Mouse (Mus musculus) embryonic facial prominence, embryonic 14.5 days (tissue): ENCODE measurements around the gene Hnrnpa3. TPM values are rescaled to one million over a fixed set of nuclear protein-coding genes. Genes with fewer than 3 reads are reported as not detected.
"Not testable (repeated sequence)": the region's sequence is repeated elsewhere in the genome, so short reads cannot be mapped to it uniquely, and the experiment has no call there.

ENCODE experiments used
- ATAC-seq: fragments of 200-750 bp; cut with Nextera tagmentation; 2 replicates; pipeline ENCODE4 v1.8.0; 2017; ENCODE audit warnings: low read depth, moderate number of reproducible peaks, moderate TSS enrichment
- DNase-seq: peaks from one replicate; pipeline ENCODE4 v3.0.0-alpha.2; 2015; ENCODE audit warnings: low spot score
- H3K27ac ChIP-seq: fragments of 300-500 bp; sonication (generic); replicated peaks from 2 replicates; pipeline ENCODE4 v1.5.1; 2014; ENCODE audit warnings: low read depth, mild to moderate bottlenecking, low read length, moderate library complexity
- H3K27me3 ChIP-seq: fragments of 300-500 bp; sonication (generic); replicated peaks from 2 replicates; pipeline ENCODE4 v1.6.1; 2014; ENCODE audit warnings: low read length; ENCODE audit not compliant: control insufficient read depth, insufficient read depth
- H3K36me3 ChIP-seq: fragments of 300-500 bp; sonication (generic); 2 replicates; pipeline ENCODE4 v1.6.1; 2014; ENCODE audit warnings: low read length, mixed read lengths; ENCODE audit not compliant: control insufficient read depth, insufficient read depth
- H3K4me1 ChIP-seq: fragments of 300-500 bp; sonication (generic); 2 replicates; pipeline ENCODE4 v1.6.1; 2014; ENCODE audit warnings: antibody characterized with exemption, low read length; ENCODE audit not compliant: control insufficient read depth, insufficient read depth
- H3K4me2 ChIP-seq: fragments of 300-500 bp; sonication (generic); 2 replicates; pipeline ENCODE4 v1.6.1; 2014; ENCODE audit warnings: low read depth, mild to moderate bottlenecking, low read length, moderate library complexity, mixed read lengths
- H3K4me3 ChIP-seq: fragments of 300-500 bp; sonication (generic); 2 replicates; pipeline ENCODE4 v1.5.1; 2014; ENCODE audit warnings: low read depth, mild to moderate bottlenecking, low read length
- H3K9ac ChIP-seq: fragments of 300-500 bp; sonication (generic); 2 replicates; pipeline ENCODE4 v1.6.1; 2014; ENCODE audit warnings: low read depth, mild to moderate bottlenecking, low read length, moderate library complexity, mixed read lengths
- H3K9me3 ChIP-seq: fragments of 300-500 bp; sonication (generic); 2 replicates; pipeline ENCODE4 v1.6.1; 2016; ENCODE audit warnings: low read length; ENCODE audit not compliant: control insufficient read depth
- WGBS: fragments of 180-500 bp; shearing (Covaris S2); extraction: QIAGEN DNeasy Blood & Tissue Kit; methylation state at CpG from one replicate; pipeline ENCODE4 v1.1.7; 2014; 5-methylcytosine and 5-hydroxymethylcytosine counted together
- polyA plus RNA-seq: library from polyadenylated mRNA; unstranded; fragments of >200 nt; fragmentation: Nextera tagmentation; extraction: Ambion mirVana; gene quantifications from 2 replicates; pipeline ENCODE4 v1.2.1, GENCODE M21; 2014

The Hnrnpa3 gene
- polyA plus RNA-seq, 1 experiment from 2014 or later: 211 TPM

- Histone ChIP-seq H3K36me3 (no peaks in the 10 kb centered on the region), H3K9me3 (no peaks in the 10 kb centered on the region), H3K27ac (no peak overlapping the region), H3K9ac (no peak overlapping the region), H3K4me2 (no peak overlapping the region), H3K27me3 (no peaks in the 10 kb centered on the region), H3K4me1 (0 out of 2 replicates have a peak, but pooled peaks cover 3% of the 10 kb centered on the region), H3K4me3 (no peak overlapping the region)
- DNase-seq (no peak), ATAC-seq (no peak)
- WGBS: 64% methylated on average over 6 of the region's 6 CpGs
Observed at GRCm38 (mm10) chr2:75633381-75633780, 25.7 kb upstream of the Hnrnpa3 start.

GRCm38 (mm10) chr2:75633784-75634183 lies 25.3 kb upstream of the Hnrnpa3 start:
- DNase-seq (no peak), ATAC-seq (peak; percentile 41; the same call in 1 of the 2 replicates)
- Histone ChIP-seq H3K4me2 (no peak overlapping the region), H3K9me3 (no peaks in the 10 kb centered on the region), H3K4me1 (0 out of 2 replicates have a peak, but pooled peaks cover 3% of the 10 kb centered on the region), H3K4me3 (no peak overlapping the region), H3K36me3 (no peaks in the 10 kb centered on the region), H3K27me3 (no peaks in the 10 kb centered on the region), H3K9ac (no peak overlapping the region), H3K27ac (no peak overlapping the region)
- 54% methylated on average over 5 of the region's 5 CpGs for WGBS

GRCm38 (mm10) chr2:75634431-75634830 lies 24.6 kb upstream of the Hnrnpa3 start:
- not testable (repeated sequence) for H3K27me3 ChIP-seq, DNase-seq, H3K9ac ChIP-seq, H3K9me3 ChIP-seq, H3K4me1 ChIP-seq, H3K4me3 ChIP-seq, H3K27ac ChIP-seq, ATAC-seq, H3K36me3 ChIP-seq, H3K4me2 ChIP-seq
- 91% methylated on average over 14 of the region's 14 CpGs for WGBS

GRCm38 (mm10) chr2:75636261-75637054 lies 22.6 kb upstream of the Hnrnpa3 start:
- no peak overlapping the region for H3K4me3 ChIP-seq
- H3K4me1 ChIP-seq: 0 out of 2 replicates have a peak, but pooled peaks cover 3% of the 10 kb centered on the region
- H3K27me3 ChIP-seq: no peaks in the 10 kb centered on the region
- H3K9ac ChIP-seq: no peak overlapping the region
- ATAC-seq (no peak), DNase-seq (no peak)
- H3K4me2 ChIP-seq: no peak overlapping the region
- WGBS: 66% methylated on average over 6 of the region's 6 CpGs
- H3K9me3 ChIP-seq: no peaks in the 10 kb centered on the region
- H3K27ac ChIP-seq: no peak overlapping the region
- H3K36me3 ChIP-seq: no peaks in the 10 kb centered on the region

- DNase-seq, H3K9ac ChIP-seq, H3K9me3 ChIP-seq, H3K36me3 ChIP-seq, H3K27ac ChIP-seq, H3K27me3 ChIP-seq, H3K4me1 ChIP-seq, ATAC-seq, H3K4me3 ChIP-seq, H3K4me2 ChIP-seq: not testable (repeated sequence)
- 84% methylated on average over 2 of the region's 2 CpGs for WGBS
Observed at GRCm38 (mm10) chr2:75637055-75637304, 22.1 kb upstream of the Hnrnpa3 start.

GRCm38 (mm10) chr2:75637361-75637760 lies 21.7 kb upstream of the Hnrnpa3 start:
- DNase-seq (no peak), ATAC-seq (no peak)
- no peak overlapping the region for H3K9ac ChIP-seq
- no peaks in the 10 kb centered on the region for H3K27me3 ChIP-seq
- H3K36me3 ChIP-seq: no peaks in the 10 kb centered on the region
- H3K4me2 ChIP-seq: no peak overlapping the region
- H3K9me3 ChIP-seq: no peaks in the 10 kb centered on the region
- no peak overlapping the region for H3K4me3 ChIP-seq
- 0 out of 2 replicates have a peak, but pooled peaks cover 3% of the 10 kb centered on the region for H3K4me1 ChIP-seq
- H3K27ac ChIP-seq: no peak overlapping the region

- H3K27ac ChIP-seq, H3K4me2 ChIP-seq, H3K4me3 ChIP-seq, H3K9me3 ChIP-seq, H3K9ac ChIP-seq, H3K27me3 ChIP-seq, ATAC-seq, H3K36me3 ChIP-seq, H3K4me1 ChIP-seq, DNase-seq: not testable (repeated sequence)
- WGBS: 85% methylated on average over 6 of the region's 6 CpGs
Observed at GRCm38 (mm10) chr2:75637822-75638221, 21.2 kb upstream of the Hnrnpa3 start.

- not testable (repeated sequence) for H3K27ac ChIP-seq, H3K27me3 ChIP-seq, DNase-seq, H3K36me3 ChIP-seq, H3K9me3 ChIP-seq, H3K9ac ChIP-seq, H3K4me3 ChIP-seq, H3K4me1 ChIP-seq, ATAC-seq
- 30% methylated on average over 5 of the region's 12 CpGs for WGBS
- H3K4me2 ChIP-seq: 0 out of 2 replicates have a peak overlapping the region, but pooled peaks have one; percentile 24
Observed at GRCm38 (mm10) chr2:75639535-75639934, 19.5 kb upstream of the Hnrnpa3 start.

GRCm38 (mm10) chr2:75642312-75642711 lies 16.7 kb upstream of the Hnrnpa3 start:
- ATAC-seq, H3K9me3 ChIP-seq, H3K4me1 ChIP-seq, H3K4me2 ChIP-seq, DNase-seq, H3K27me3 ChIP-seq, H3K36me3 ChIP-seq, H3K4me3 ChIP-seq, H3K9ac ChIP-seq, H3K27ac ChIP-seq: not testable (repeated sequence)
- 86% methylated on average over 3 of the region's 4 CpGs for WGBS
